Mouse (Mus musculus) brain, embryonic 14.5 days (tissue): ENCODE results near the gene Dhx29.

Experiments
- CTCF ChIP-seq: fragments of 200-500 bp; IDR thresholded peaks from 2 replicates; pipeline ENCODE4 v1.5.1; 2012; ENCODE audit warnings: inconsistent platforms, mild to moderate bottlenecking, moderate library complexity, borderline replicate concordance; ENCODE audit not compliant: insufficient read depth, insufficient read length; ENCODE audit errors: extremely low read depth
- POLR2A ChIP-seq: fragments of 200-500 bp; IDR thresholded peaks from 2 replicates; pipeline ENCODE4 v1.6.1; 2012; ENCODE audit warnings: mild to moderate bottlenecking, inconsistent platforms, borderline replicate concordance; ENCODE audit not compliant: poor library complexity, insufficient read depth, insufficient read length, severe bottlenecking; ENCODE audit errors: extremely low read depth

DNA sequence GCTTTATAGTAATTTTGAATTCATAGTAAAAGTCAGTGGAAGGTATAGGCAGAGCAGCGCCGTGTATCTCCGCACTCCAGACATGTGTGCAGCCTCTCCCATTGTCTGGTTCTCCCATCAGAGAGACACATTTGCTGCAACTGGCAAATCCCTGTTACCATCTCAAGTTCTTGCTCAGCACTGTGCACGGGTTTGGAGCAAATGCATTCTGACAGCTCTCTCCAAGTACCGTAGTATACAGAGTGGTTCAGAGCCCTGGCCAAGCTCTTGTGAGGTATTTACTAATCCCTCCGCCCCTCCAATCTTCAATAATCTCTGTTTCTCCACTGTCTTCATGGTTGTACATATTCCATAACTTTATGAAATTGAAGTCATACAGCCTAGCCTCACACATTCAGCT is 85.4 kb downstream of the Dhx29 start:
- TF ChIP-seq CTCF: no peak
- no peak for TF ChIP-seq POLR2A
